Mouse (Mus musculus) MN1 (cell line): ENCODE data around the gene 4933430I17Rik.

ENCODE experiments used
- DNase-seq: peaks from one replicate; pipeline ENCODE4 v3.0.0-alpha.2; 2016; ENCODE audit warnings: low spot score

4933430I17Rik gene

GRCm38 (mm10) chr4:62503374-62503970 is 21.7 kb upstream of the 4933430I17Rik start, which contains the start of gene Hdhd3:
Gene Hdhd3 (minus strand): TSS chr4:62503467.
- DNase-seq: peak; percentile 46

DNA sequence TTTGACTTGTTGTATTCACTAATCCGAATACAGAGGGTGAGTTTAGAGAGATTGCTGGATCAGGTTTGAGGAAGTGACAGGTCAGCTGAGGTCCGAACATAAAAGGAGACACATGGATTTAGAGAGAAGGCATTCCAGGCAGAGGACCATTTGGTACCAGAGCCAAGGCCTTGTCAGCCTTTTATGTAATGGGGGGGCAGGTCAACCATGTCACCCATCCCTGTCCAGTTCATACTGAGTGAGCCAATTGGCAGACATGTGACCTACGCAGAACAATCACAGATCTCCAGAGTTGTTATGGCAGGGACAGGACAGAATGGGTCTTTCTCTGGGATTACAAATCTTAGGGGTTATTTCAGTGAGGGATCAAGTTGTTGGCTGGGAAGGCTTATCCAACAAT is 19.2 kb upstream of the 4933430I17Rik start:
- no peak for DNase-seq

DNA sequence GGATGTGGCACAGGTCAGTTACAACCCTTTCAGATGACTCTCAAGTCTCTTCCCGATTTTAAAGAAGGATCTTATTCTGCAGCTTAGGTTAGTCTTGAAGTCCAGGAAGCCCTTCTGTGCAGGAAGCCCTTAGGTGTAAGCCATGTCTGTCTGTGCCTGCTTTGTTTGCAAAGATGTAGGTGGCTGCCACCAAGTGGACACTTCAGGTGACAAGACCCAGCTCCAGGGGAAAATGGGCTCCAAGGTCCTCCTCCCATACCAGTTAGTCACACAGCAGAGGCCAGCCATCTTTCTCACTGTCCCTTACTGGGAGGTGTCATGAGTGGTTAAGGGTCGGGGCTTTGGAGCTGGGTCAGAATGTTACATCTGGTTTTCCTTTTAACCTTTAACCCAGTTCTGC is 18.4 kb upstream of the 4933430I17Rik start:
- peak; percentile 72 for DNase-seq

DNA sequence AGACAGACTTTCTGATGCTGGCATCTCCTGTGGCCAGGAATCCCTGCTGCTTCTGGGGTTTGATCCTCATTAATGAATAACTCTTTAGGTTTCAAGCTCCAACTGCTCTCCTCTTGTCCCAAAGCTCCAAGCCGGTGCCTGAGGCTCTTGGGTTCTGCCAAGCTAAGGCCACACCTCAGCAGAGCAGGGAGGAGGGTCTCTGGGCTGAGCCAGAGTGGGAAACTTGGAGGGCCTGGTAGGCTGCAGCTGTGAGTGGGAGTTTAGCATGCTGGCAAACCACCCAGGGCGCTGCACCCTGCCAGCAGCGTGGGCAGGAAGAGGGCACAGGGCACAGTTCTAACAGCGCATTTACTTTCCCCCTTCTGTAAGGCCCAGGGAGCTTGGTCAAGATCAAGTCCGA is 16.3 kb upstream of the 4933430I17Rik start:
- DNase-seq: peak; percentile 14

DNA sequence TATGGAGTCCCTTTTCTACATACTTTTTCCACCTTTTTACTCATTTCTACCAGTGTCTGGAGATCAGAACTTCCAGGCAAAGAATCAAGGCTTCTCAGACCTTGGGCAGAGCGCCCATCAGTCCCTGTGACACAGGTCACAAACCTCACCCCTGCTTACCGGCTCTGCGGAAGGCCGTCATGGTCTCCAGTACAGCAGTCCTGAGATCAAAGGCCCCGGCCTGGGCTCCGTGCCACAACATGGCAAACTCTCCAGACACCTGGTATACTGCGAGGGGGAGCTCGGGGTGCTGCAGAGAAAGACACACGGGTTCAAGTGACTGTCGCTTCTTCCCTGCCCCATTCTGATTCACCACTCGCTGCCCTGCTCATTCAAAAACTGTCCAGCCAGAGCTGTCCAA is 15.2 kb upstream of the 4933430I17Rik start:
- DNase-seq: peak; percentile 70

DNA sequence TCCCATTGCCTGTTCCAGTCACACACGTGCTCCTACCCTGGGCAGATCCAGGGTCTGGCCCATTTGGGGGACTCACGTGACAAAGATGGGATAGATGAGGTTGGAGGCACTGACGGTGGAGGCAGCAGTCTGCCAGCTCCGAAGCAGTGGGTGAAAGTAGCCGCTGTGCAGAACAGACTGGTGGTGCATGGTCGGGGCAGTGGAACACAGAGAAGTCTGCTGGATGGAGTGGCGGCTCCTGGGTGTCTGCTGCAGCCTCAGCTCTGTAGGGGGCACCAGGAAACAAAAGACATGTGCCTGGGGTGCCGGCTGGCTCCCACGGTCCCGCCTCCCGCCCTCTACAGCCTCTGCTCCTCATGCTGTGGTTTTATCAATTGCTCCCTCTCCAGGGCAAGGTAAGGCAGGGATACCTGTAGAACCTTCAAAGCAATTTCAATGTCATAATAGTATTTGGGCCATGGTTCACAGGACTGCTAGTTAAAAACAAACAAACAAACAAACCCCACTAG is 11.1 kb upstream of the 4933430I17Rik start:
- peak; percentile 46 for DNase-seq

DNA sequence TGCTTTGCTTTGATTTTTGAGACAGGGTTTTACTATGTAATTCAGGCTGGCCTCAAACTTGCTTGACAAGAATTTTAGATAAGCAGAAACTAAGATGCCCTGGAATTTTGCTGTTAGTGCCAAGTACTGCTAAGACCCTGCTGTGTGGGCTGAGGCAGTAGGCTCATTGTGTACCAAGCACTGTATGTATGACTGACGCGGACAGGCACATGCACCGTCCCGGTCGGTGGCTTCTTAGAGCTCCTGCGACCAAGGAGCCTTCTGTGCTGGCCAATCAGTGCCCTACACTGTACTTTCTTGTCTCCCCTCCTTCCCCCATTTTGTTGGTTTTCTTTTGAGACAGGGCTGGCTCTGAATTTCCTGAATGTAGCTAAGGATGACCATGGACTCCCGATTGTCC is 10.2 kb upstream of the 4933430I17Rik start:
- no peak for DNase-seq

- DNase-seq: no peak
Measured at GRCm38 (mm10) chr4:62515490-62515889, 9.7 kb upstream of the 4933430I17Rik start.

- peak; percentile 73 for DNase-seq
Measured at GRCm38 (mm10) chr4:62516079-62516478, 9.1 kb upstream of the 4933430I17Rik start.

DNA sequence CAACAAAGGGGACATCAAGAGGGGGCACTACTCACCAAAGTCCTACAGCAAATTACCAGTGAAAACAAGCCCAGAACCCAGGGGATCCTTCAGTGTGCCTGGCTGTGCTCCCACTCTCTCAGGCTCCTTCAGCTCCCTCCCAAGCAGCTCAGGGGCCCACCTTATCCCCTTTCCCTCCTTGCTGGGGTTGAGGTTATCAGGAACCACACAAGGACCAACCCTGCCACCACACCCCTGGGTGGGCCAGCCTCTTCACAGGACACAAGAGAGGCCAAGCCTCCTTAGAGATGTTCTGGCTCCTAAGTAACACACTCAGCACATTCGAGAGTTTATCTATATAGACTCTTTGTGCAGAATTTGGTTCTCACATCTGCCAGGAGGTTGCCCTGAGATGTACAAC is 8.6 kb upstream of the 4933430I17Rik start:
- DNase-seq: peak; percentile 16

- DNase-seq: no peak
Measured at GRCm38 (mm10) chr4:62517046-62517445, 8.1 kb upstream of the 4933430I17Rik start.

DNA sequence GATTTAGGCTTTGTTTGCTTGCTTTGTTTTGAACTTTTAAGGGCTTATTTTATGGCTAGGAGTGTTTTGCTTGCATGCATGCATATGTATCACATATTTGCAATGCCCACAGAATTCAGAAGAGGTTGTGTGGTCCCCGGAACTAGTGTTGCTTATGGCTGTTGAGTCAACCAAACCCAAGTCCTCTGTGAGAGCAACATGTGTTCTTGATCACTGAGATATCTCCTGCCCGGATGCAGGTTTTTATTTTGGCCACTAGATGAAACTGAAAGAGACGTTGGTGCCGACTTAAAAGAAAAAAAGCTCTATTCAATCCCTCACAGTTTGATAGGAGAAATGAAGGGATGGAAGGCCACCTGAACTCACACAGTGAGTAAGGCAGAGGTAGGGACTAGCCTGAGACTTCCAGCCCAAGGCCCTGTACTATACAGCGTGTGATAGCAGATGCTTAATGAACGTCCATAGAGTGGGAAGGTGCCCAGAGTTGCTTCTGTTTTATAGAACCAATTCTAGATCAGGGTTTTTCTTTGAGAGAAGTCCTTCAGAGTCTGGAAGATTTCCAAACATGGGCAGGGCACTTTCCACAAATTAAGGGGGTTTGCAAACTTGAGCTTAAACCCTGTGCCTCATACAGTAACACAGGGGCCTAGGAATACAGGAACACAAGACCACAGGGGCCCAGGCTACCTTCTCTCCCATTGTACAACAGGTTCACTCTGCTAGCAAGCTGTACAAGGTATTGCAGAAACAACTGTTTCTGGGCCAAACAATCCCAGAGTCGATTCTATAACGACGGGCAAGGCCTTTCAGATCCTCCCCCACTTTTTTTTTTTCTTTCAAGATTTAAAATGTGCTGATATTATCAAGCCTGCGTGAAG is 7.4 kb upstream of the 4933430I17Rik start:
- DNase-seq: peak; percentile 13

- peak; percentile 26 for DNase-seq
Measured at GRCm38 (mm10) chr4:62518416-62519121, 6.6 kb upstream of the 4933430I17Rik start.

DNA sequence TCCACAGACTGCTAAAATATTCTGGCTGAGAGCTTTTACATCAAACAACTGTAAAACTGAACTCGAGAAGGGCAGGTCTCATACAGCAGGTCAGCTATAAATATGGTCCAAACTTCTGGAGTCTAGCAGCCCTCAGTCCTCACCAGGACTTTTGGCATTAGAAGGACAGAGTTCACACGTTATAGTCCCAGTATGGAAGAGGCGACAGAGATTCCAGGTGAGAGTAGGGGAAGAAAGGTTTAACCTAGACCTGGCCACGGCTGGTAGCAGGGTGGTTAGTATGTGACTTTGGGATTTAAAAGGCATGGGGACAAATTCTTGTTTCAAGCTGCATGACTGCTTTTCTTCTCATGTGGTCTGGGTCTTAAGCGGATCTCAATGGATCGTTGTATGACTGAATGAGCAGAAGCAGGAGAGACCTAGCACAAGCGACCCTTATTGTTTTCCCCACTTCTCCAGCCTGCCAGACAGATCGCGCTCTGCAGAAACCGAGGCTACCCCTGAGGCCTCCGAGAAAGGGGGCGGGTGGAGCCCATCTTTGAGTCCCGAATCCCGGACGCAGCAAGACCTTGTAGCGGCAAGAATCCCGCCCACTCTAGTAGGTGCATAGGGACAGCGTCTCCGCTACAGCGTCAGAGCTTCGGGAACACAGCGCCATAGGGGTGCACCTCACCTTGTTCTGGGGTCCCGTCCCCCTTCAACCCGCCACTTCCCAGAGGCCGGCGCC is 5.9 kb upstream of the 4933430I17Rik start:
- DNase-seq: peak; percentile 40

DNA sequence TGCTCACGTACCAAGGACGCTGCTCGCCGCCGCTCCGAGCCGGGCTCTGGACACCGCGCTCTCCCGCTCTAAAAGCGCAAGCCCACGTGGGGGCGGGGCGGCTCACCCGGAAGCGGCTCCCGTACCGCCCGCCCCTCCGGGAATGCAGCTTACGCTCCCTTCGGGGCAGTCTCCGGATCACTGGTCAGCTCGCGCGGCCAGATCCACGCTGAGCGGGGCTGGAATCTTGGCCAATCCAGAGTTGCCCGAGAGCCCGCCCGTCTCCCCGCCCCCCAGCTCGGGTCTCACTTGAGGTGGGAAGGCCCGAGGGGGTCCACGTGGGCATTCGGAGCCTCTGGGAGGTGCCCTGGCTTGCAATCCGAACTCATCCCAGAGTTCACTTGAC is 5.3 kb upstream of the 4933430I17Rik start, which contains the start of gene Alad:
Gene Alad (minus strand): TSS at position 70 of the 385 bp plus-strand sequence.
- DNase-seq: peak; percentile 97

GRCm38 (mm10) chr4:62520892-62521400 is 4.2 kb upstream of the 4933430I17Rik start:
- DNase-seq: peak; percentile 22

DNA sequence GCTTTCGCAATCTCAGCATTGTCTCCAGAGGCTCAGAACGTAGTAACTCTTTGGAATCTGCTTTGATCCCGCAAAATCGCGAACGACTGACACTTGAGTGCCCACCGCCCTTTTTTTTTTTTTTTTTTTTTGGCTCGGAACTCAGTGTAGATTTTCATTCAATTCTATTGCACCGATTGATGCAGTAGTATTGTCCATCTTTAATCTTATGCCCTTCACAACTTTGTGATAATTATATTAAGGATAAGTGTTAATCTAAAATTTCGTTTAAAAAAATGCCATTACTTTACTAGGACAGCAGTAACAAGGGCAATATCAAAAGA is 281 bp downstream of the 4933430I17Rik start:
- DNase-seq: no peak

- peak; percentile 73 for DNase-seq
Measured at GRCm38 (mm10) chr4:62526256-62526655, 1.1 kb downstream of the 4933430I17Rik start.

GRCm38 (mm10) chr4:62527655-62528054 is 2.5 kb downstream of the 4933430I17Rik start:
- no peak for DNase-seq

GRCm38 (mm10) chr4:62533729-62534128 is 8.6 kb downstream of the 4933430I17Rik start:
- peak; percentile 27 for DNase-seq

GRCm38 (mm10) chr4:62541802-62542201 is 16.6 kb downstream of the 4933430I17Rik start:
- peak; percentile 27 for DNase-seq

DNA sequence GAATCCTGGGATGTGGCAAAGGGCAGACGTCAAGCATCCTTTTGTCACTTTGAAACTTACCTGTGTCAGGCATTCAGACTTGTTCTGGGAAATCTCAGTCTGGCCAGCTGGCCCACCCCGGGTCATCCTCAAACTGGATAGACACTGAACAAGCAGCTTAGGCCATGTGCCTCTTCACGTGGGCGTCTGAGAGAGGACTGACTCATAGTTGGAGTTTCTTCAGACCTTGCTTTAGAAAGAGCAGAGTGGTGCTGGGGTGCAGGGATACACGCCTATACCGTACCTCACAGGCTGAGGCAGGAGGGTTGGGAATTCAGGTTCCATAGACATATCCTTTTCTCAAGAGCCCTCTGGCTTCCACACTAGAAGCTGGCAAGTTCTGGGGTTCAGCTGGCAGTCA is 18.6 kb downstream of the 4933430I17Rik start:
- no peak for DNase-seq
